Mouse (Mus musculus): ENCODE measurements around the gene Kcns3. TPM values are rescaled to one million over a fixed set of nuclear protein-coding genes. Genes with fewer than 3 reads are reported as not detected.

Gene Kcns3
- total RNA-seq (2014; fragmentation: Nextera tagmentation): not detected in 2 replicates
- total RNA-seq (2017): not detected in 2 replicates

DNA sequence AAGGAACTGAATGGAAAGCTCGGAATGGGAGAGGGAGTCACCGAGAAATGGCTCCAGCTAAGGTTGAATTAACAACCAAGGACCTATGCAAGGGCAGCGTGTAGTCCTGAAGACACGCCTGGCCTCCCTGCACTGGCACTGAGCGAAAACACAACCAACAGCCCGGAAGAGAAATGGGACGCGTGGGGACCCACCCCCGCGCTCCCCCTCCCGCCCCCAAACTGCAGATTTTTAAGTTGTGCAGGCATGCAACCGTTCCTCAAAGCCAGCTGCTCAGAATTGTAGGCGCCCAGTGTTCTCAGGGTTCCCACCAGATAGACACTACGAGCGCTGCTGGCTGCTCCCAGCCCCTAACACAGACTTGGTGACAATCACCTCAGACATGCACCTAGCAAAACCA is at the start of gene Kcns3:
Gene Kcns3 (minus strand): TSS at position 42 of the 400 bp plus-strand sequence.
- ATAC-seq (replicated peaks; ENCODE audit: low FRiP score, low TSS enrichment, poor library complexity, severe bottlenecking): no peak

- no peak for ATAC-seq (replicated peaks; ENCODE audit: low FRiP score, low TSS enrichment, poor library complexity, severe bottlenecking)
Observed at GRCm38 (mm10) chr12:11198551-11198950, 47.7 kb upstream of the Kcns3 start.

DNA sequence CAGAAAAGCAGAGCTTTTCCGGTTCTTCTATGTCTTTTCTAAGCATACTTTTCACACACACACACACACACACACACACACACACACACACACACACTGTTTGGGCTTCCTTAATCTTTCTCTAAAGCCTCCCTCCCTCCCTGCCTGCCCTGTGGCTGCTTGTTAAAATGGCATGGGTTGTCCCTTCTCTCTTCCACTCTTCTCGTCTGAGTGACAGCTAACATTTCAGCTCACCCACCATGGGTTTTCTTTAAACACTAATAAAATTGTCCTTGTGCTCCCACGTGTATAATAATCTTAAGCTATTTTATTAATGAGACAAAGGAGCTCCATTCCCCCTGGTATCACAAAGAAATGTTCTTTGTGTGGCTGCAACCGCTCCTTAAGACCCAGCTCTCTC is 47.2 kb upstream of the Kcns3 start:
- ATAC-seq (replicated peaks; ENCODE audit: low FRiP score, low TSS enrichment, poor library complexity, severe bottlenecking): no peak

DNA sequence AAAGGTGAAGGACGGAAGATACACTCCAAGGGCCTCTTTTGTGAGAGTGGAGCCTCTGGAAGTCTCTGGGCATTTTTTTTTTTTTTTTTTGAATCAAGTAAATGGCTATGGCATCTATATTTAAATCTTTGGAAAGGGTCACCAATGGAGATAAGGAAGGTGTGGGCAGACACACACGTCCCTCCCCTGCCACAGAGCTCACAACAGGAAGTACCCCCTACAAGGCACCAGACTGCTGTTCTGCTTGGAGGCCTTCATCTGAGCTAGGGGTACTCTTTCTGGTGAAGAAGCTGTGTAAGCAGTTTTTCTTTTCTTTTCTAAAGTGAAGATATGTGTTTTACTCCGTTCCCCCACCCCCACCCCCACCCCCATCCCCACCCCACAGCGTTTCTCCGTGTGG is 46.0 kb upstream of the Kcns3 start:
- ATAC-seq (replicated peaks; ENCODE audit: low FRiP score, low TSS enrichment, poor library complexity, severe bottlenecking): no peak

DNA sequence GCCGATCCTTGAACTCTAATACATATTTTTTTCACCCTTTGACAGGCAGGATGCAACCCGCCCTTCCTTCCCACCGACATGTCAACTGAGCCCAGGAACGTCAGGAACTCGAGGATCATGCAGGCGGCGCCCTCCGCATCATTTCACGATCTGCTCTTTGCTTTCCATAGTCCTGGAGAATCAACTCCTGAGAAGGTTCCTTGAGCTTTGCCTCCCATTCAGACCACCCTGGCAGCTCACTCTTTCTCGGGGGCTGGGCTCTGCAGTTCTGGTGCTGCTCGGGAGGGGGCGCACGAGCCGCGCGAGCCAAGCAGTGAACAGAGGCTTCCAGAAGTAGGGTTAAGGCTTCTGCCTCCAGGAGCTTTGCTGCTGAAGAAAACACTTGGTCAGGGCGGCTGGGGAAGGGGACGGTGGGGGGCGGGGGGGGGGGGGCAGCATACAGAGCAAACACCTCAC is 45.3 kb upstream of the Kcns3 start:
- peak; percentile 89 for ATAC-seq (replicated peaks; ENCODE audit: low FRiP score, low TSS enrichment, poor library complexity, severe bottlenecking)

- no peak for ATAC-seq (replicated peaks; ENCODE audit: low FRiP score, low TSS enrichment, poor library complexity, severe bottlenecking)
Observed at GRCm38 (mm10) chr12:11195031-11195430, 44.2 kb upstream of the Kcns3 start.

- peak; percentile 96 for ATAC-seq (replicated peaks; ENCODE audit: low FRiP score, low TSS enrichment, poor library complexity, severe bottlenecking)
Observed at GRCm38 (mm10) chr12:11178486-11179154, 27.8 kb upstream of the Kcns3 start.

DNA sequence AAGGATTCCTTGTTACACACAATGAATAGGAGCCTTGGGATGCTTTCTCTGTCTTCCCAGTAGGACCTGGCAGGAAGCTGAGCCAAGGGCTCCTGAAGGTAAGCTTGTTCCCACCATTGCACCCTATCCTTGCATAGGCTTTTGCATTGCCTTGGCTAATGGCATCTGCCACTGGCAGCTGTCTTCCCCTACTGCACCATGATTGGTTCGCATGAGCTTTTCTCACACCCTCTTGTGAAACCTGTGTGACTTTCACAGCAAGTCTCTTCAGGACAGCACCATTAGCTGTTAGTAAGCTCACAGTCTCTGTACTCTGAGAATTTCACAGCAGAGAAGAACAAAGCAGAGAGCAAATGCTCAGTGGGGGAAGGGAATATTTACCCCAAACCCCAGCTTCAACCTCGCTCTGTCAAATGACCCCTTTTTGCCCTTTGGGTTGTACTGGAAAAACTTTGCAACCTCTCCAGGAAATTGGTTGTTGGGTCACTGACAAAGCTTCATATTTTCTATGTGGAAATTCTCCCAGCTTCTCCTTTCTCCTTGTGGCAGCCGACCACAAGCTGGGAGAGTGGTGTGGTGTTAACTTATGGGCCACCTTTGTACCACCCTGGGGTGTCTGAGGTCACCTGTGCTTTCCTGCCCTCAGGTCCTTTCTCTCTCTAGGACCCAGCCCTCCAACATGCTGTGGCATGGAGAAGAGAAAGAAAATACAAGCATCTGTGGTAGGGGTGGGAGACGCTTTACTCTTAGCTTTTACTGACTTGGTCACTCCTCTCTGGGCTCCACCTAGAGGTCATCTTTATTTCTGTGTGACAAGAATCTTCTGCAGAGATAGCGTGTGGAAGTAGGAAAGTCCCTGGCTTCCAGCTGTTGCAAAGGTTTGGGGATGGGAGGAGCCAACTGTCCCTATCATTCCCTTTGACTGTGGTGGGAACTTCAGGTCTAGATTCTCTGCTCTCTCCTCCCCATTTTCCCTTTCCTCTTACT is 26.8 kb upstream of the Kcns3 start:
- no peak for ATAC-seq (replicated peaks; ENCODE audit: low FRiP score, low TSS enrichment, poor library complexity, severe bottlenecking)

GRCm38 (mm10) chr12:11158670-11159069 is 7.8 kb upstream of the Kcns3 start:
- no peak for ATAC-seq (replicated peaks; ENCODE audit: low FRiP score, low TSS enrichment, poor library complexity, severe bottlenecking)

- no peak for ATAC-seq (replicated peaks; ENCODE audit: low FRiP score, low TSS enrichment, poor library complexity, severe bottlenecking)
Observed at GRCm38 (mm10) chr12:11155123-11155522, 4.3 kb upstream of the Kcns3 start.

GRCm38 (mm10) chr12:11153587-11153986 is 2.7 kb upstream of the Kcns3 start:
- no peak for ATAC-seq (replicated peaks; ENCODE audit: low FRiP score, low TSS enrichment, poor library complexity, severe bottlenecking)

DNA sequence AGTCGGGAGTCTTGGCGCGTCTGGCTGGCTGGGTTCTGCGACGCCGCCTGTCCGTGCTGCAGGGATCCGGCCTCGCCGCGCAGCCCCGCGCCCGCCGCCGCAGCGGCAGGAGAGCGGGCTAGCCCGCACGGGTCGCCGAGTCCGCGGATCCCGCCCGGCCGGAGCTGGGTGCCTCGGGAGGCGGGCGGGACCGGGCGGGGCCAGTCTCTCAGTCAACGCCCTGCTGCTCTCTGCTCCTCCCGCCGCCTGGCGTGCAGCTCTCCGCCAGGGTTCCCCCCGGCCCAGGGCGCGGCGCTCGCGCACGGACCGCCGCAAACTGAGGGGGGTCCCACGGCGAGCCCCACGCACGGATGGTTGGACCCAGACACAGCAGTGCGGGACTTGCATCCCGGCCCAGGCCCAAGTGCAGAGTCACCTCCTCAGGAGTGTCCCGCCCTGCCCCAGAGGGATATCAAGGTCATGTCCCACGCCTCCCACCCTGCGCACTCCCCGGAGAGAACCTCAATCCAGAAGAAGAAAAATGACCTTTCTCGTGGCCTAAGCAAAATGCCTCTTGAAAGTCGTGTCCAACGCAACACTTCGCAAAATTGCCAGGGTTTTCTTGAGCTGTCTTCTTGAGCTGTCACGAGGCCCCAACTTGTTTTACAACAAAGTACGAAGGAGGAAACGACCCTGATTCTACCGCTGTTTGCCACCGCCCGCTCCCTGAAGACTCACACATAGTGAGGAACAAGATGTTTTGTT is 492 bp downstream of the Kcns3 start:
- ATAC-seq (replicated peaks; ENCODE audit: low FRiP score, low TSS enrichment, poor library complexity, severe bottlenecking): no peak

DNA sequence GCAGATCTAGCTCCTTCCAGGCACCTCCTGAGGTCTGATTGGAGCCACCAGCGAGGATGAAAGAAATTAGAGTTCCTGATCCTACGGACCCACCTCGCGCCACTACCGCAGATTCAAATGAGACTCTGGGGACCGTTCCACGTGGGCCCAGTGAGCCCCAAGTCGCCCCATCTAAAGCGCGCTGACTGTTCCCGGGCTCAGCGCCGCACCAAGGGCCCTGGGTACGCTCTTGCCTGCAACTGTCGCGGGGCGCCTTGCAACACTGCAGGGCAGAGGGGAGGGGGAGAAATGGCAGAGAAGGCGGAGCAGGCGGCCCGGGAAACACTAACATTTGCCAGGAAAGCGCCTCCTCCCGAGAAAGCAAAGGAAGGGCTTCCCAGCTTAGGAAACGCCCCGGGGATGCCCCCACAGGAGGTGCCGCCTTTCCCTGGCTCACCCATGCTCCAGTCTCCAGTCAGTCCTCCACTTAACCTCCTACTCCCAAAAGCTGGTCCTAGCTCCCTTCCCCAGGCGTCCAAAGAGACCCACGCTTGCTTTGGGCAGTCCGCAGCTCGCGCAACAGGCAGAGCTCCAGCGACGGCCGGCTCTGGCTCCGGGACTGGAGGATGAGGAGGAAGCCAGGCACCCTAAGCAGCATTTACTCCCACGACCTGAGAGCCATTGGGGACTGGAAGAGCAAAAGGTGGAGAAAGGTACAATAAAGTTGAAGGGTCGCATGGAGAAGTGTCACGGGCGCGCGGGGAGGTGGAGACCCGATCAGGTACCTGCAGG is 1.2 kb downstream of the Kcns3 start:
- ATAC-seq (replicated peaks; ENCODE audit: low FRiP score, low TSS enrichment, poor library complexity, severe bottlenecking): no peak

DNA sequence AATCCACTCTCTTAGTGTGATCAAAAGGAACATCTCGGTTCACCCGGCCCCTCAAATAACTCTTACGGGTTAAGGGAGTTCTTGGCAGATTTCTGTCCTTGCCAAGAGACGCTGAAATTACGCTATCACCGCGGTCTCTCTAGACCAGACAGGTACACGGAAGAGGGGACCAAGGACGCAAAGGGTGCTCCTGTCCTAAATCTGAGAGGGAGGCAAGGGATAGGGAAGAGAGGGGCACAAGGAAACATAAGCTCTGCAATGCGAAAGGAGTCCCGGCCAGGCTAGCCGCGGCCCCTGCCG is 1.8 kb downstream of the Kcns3 start:
- no peak for ATAC-seq (replicated peaks; ENCODE audit: low FRiP score, low TSS enrichment, poor library complexity, severe bottlenecking)

DNA sequence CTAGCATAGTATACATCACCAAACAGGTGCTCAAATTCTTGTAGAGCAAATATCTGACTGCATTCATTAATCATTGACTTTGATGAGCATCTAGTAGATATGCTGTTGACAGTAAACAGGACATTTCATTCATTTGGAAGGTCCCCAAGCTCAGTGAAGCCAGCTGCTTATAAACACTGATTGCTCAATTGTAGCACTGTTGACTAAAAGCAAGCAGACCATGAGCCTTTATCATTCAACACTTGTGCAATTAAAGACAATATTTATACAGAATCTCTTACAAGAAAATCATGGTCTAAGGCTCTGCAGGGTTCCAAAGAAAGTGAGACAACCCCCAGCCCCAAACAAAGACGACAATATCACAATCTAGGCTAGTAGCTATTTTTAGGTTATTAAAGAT is 6.0 kb downstream of the Kcns3 start:
- ATAC-seq (replicated peaks; ENCODE audit: low FRiP score, low TSS enrichment, poor library complexity, severe bottlenecking): no peak

GRCm38 (mm10) chr12:11132418-11132817 is 18.4 kb downstream of the Kcns3 start:
- ATAC-seq (replicated peaks; ENCODE audit: low FRiP score, low TSS enrichment, poor library complexity, severe bottlenecking): no peak

DNA sequence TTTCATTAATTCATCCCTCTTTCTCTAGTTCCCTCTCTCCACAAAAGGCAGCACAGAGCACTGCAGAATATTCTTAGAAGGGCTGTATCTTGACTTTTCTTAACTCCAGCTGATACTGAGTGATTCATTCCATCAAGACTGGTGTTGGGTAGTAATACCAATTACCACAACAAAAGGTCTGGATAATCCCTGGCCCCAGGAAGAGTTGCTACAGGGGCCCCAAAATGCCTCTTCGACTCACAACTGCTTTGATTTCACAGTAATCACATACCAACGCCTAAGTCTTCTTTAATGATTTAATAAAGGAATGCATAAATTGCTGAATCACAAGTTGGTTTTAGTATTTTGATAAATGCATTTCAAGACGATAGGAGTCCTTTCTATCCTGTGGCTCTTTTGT is 21.7 kb downstream of the Kcns3 start:
- no peak for ATAC-seq (replicated peaks; ENCODE audit: low FRiP score, low TSS enrichment, poor library complexity, severe bottlenecking)

DNA sequence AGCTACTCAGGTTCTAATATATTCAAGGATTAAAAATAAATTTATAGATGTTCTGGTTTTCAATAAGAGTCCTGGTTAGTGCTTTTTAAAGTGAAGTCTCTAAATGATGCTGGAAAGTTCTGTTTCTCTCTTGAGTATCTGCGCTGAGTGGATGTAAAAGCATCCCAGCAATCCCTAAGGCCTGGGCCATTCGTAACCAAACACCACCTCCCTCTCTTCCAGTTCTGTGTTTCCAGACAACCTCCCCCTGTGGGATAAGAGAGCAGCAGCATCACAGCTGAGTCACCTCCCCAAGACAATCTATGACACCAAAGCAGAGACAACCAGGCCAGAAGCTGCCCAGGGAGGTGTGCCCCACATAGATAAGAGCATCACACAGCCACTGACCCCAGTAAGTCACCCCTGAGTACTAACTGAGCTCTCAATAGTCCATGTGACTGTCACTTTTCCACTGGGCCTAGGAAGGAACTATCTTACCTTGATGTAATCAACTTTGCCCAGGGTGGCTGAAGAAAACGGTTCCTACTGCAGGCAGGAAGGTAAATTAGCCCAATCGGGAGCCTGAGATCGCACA is 24.6 kb downstream of the Kcns3 start:
- ATAC-seq (replicated peaks; ENCODE audit: low FRiP score, low TSS enrichment, poor library complexity, severe bottlenecking): no peak

DNA sequence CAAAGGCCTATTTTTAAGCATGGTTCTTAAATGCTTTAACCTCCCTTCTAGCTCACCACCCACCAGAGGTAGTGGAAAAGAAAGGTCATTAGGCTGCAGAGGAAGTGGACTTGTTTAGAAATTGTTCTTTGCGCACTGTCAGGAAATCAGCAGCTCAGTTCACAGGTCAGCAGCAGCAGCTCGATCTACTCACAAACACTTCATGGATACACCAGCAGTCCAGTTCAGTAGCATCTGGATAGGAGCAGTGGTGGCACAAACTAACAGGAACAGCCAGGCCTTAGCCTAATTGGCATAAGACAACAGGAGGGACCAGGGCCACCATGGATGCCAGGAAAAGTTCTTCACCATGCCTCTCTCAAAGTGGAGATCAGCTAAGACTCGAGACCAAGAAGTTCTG is 49.3 kb downstream of the Kcns3 start:
- ATAC-seq (replicated peaks; ENCODE audit: low FRiP score, low TSS enrichment, poor library complexity, severe bottlenecking): no peak

Data from megakaryocyte-erythroid progenitor cell, adult 5-6 weeks (primary cell).